Mouse (Mus musculus) right cerebral cortex, postnatal 25 days (tissue): ENCODE measurements around the gene Pbx4.

ENCODE experiments used
- DNase-seq: peaks from one replicate; pipeline ENCODE4 v3.0.0; 2022

Pbx4 gene

DNA sequence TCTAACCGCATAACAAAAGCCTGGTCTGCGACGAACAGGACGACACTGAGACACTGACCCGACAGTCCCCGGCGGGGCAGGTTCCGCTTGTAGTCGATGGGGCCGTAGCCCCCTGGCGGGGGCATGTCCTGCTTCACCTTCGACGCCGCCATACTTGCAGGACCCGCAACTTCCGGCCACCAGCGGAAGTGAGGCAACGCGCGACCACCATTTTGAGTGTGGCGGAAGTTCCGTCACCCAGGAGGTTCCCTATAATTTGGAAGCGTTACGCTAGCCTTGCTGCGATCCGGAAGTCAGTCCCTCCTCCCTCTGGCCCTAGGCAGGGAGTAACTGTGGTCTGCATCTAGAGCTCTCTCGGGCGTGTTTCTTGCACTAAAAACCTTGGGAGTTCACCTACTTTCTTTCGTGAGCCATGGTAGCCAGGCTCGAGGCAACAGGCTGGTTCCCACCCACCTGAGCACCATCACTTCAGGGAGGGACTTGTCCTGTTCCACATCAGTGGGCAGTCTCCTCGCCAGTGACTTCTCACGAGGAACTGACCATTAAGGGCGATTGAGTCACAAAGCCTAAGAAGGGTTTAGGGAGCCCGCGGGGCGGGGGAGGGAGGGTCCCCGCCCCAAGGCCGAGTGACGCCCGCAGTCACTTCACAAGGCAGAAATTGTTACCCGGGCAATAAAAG, 69.3 kb downstream of the Pbx4 start:
- DNase-seq = peak; percentile 96

DNA sequence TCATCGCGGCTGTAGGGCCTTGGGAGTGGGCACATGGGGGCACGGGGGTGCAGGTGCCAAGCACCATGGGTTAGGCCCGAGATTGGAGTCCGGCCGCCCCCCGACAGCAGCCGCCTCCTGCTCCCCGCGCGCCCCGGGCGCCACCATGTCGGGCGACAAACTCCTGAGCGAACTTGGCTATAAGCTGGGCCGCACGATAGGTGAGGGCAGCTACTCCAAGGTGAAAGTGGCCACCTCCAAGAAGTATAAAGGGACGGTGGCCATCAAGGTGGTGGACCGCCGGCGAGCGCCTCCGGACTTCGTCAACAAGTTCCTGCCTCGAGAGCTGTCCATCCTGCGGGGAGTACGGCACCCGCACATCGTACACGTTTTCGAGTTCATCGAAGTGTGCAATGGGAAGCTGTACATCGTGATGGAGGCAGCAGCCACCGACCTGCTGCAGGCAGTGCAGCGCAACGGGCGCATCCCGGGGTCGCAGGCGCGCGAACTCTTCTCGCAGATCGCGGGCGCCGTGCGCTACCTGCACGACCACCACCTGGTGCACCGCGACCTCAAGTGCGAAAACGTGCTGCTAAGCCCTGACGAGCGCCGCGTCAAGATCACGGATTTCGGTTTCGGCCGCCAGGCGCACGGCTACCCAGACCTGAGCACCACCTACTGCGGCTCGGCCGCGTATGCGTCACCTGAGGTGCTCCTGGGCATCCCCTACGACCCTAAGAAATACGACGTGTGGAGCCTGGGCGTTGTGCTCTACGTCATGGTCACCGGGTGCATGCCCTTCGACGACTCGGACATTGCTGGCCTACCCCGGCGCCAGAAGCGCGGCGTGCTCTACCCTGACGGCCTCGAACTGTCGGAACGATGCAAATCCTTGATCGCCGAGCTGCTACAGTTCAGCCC, 70.1 kb downstream of the Pbx4 start, which contains the start of the genes Tssk6, Ndufa13 and Yjefn3:
Gene Tssk6, plus strand, starts transcription at position 22 of the 900 bp plus-strand sequence.
Gene Ndufa13, minus strand, starts transcription at position 396 of the 900 bp plus-strand sequence.
Gene Yjefn3, minus strand, starts transcription at position 550 of the 900 bp plus-strand sequence.
- no peak for DNase-seq

DNA sequence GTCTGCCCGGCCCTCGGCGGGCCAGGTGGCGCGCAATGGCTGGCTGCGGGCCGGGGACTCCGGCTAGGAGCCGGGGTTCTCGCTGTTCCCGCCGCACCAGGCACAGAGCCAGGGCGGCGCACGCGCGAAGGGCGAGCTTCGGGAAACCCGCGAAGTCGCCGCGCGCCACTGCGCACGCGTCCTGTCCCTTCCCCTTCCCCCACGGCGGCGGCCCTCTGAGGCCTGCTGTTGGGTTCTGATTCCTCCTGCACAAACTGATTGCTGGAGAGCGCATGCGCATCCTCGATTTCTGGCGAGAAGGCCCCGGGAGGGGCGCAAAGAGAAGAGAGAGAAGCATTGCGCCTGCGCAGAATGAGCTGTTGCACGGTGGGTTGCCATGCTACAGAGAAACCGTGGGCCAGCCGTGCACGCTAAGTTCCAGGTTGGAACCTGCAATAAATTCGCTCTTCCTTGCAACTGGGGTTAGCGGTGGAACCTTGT, 70.8 kb downstream of the Pbx4 start:
- DNase-seq = peak; percentile 99

DNA sequence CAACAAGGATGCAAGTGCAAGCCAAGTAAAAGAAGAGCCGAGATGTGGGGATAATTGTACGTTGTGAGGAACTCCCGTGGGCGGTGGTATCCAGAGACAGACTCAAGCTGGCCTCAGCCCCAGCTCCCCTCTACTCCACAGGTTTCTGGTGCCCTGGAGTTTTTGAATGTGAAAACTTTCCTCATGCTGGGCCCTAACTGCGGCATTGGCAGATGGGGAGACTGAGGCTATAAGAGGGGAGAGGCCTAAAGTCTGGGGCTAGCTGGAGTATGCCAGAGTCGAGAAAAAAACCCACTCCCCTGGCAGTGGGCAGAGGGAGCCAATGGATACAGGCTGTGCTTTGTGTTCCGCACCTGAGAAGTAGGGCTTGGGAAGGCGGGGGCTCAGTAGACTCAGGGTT, 71.8 kb downstream of the Pbx4 start:
- no peak for DNase-seq

DNA sequence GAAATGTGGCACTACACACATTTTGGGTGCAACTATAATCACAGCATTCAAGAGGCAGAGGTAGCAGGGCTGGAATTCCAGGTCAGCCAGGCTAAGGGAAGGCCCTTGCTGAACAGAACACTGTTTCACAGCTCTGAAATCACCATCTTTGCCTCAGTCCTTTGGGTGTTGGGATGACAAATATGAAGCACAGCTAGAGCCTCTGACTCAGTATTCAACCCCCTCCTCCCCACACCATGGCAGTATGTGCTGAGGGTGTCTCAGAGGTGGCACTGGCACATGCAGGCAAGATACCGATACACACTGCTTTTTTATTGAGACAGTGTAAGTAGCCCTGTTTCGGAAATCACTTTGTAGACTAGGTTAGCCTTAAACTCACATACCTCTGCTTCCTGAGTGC, 74.0 kb downstream of the Pbx4 start:
- DNase-seq = no peak

DNA sequence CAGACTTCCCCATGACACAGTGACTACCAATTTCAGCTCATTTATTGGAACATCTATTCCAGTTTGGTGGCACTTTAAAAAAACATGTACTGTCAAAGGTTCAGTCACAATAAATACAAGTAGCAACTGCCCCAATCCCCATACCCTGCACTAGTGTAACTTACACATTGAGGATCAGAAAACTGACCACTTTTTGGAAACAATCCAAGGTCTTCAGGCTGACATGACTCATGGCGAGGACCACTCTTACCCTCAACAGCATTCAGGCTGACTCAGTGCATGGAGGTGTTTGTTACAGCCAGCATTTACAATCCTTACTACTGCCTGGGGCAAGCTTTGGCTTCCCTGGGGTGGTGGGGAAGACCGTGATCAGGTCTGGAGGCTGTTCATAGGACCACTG, 74.8 kb downstream of the Pbx4 start:
- no peak for DNase-seq

DNA sequence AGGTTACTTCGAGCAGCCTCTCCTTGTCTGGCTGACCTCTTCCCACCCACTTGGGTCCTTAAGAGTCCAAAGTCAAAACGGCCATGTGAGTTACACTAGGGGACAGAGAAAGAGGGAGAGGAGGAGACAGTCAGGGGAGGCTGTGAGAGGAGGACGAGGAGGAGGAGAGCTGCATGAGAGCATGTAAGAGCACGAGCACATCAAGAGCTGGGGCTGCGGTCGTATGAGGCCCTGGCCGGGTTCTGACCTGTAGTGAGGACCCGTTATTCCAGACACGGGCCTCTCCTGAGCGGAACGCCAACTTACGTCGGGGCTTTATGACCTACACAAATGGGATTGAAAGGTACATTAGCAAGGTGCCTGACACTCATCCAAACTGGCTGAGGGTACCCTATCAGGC, 79.6 kb downstream of the Pbx4 start:
- no peak for DNase-seq

DNA sequence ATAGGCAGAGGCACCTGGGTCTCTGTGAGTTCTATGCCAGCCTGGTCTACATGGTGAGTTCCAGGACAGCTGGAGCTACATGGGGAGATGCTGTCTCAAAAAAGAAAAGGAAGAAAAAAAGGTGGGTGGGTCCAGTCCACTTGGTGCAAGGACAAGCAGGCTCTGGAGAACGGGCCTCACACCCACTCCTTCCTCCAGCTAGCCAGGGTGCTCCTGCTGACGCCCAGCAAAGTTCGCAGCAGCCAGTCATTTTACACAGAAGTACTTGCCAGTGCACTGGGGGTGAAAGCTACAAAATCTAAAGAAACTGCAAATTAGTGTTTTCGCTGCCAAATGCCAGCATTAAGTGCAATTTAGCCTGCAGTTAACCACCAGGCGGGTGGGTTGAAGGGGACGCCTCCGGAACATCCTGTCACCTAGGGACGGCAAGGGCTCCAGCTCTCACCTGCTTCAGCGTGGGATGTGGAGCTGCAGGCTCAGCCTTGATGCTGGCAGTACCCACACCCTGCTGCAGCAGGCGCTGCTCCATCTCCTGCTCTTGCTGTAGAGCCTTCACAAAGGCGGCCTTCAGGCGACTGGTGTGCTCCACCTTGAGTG, 80.3 kb downstream of the Pbx4 start:
- DNase-seq = no peak

DNA sequence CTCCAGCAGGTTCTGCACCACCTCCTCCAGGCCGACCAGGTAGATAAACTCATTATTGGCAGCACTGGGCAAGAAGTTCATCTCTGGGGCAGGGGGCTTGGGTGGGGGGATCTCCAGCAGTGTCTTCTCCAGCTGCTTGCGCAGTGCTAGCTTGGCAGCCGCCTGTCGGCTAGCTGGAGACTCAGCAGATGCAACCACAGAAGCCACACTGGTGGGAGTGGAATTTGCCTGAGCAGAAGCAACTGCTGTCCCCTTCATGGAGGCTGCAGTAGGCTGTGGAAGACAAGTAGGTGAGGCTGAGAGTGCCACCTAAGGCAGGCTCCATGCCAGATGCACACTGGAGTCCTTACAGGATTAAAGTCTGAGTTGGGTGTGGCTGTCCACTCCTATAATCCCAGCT, 82.2 kb downstream of the Pbx4 start:
- DNase-seq = no peak

DNA sequence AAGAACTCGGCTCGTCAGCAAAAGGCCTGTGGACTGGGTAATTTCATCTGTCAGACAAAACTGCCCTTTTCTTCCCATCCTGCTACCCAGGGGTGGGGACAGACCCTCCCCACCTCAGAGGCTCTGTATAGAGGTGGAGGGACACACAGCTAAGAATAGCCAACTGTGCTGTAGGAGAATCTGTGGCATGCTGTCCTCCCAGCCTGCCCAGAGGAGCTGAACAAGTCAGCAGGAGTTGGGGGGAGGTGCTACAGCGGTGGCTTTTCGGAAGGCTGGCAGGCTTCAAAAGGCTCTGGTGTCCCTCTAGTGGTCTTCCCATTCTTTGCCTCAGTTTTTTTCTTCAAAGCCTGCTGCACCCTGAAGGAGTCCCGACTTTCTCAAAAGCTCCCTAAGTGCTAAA, 83.5 kb downstream of the Pbx4 start:
- peak; percentile 34 for DNase-seq

DNA sequence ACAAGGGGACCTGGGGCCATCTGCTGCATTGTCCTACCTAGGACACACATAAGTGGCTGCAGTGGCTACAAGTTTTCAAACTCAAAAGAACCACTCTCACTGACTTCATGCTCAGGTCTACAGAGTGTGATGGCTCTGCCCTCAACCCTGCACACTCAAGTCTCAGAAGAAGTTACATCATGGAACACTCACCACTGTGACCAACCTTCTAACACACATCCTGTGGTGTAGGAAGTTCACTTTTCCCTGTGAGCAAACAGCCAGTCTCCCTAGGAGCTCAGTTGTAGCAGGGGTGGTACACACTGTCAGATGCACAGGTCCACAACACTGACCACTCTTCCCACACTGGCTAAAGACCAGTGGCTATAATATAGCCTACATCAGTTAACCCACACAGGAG, 86.2 kb downstream of the Pbx4 start:
- no peak for DNase-seq

DNA sequence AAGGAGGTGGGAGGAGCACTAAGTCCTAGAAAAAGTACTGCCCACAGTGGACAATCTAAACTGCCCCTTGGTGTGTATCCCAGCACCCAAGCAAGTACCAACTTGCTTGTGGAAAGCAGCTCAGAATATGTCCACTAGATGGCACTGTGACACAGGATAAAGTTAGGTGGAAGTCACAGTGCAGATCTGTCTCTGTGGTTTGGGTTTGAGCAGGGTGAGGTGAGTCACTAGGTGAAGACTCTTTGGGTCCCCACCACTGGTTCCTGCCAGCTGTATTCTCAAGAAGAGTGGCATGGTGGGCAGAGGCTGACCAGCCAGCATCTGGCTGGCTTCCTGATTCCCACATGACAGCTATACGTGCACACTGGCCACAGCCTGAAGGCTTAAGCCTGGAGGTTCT, 86.7 kb downstream of the Pbx4 start:
- peak; percentile 64 for DNase-seq

DNA sequence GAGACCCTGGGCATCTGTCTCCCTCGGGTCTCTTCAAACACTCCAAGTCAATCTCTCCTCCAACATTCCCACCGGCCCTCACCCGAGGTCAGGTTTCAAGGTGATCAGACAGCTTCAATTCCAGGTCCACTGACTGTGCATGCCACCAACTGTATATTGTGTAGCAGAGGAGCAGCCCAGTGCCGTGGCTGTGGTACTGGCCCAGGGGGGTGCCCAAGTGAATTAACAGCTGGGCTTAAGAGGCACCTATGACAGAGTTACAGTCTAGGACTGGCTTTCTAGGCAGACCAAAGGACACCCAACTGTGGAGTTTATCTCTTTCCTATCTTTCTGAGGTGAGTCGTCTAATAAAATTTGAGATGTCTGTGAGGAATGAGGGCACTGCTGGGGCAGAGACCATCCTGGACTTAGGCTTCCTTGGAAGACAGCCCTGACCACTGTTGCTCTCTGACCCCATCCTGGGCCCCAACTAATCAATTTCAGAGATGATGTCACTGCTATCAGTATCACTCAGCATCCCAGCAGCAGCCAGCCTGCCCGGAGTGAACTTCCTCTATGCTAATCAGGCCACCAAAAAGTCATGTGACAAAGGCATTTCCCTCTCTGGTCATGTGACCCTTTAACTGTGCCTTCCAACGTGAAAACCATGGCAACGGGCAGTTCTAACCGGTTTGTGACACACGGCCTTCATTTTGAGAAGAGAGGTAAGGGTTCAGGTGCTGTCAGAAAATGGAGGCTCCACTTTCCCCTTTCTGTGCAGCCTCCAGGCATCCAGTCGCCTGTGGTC, 87.8 kb downstream of the Pbx4 start:
- DNase-seq = no peak

DNA sequence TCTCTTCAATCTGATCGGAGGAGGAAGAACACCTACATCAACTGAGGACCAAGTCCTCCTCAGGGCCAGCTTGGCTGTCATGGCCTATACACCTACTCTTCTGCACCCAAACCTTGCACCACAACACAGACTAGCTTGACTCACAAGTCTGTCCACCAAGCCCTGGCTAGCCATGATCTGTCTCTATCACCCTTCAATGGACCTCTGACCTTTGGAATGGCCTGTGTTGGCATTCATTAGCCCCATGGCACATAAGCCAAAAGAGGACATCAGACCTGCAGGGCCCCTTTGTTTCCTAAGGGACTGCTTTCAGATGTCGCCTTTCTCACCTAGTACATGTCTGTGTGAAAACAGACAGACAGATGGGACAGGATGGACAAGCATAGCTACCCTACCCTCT, 88.8 kb downstream of the Pbx4 start:
- DNase-seq = no peak
